Mouse (Mus musculus) myocyte (in vitro differentiated cells): Measurements from ENCODE around the gene Map3k3. TPM values are rescaled to one million over a fixed set of nuclear protein-coding genes. Genes with fewer than 3 reads are reported as not detected.

ENCODE experiments used
- H3K27me3 ChIP-seq: one replicate; pipeline ENCODE4 v1.6.1; 2011; ENCODE audit not compliant: control insufficient read depth, insufficient read depth, insufficient read length
- H3K36me3 ChIP-seq: one replicate; pipeline ENCODE4 v1.6.1; 2011; ENCODE audit not compliant: control insufficient read depth, insufficient read depth
- H3K4me2 ChIP-seq: one replicate; pipeline ENCODE4 v1.6.1; 2011; ENCODE audit warnings: low read depth, control low read depth
- H3K4me3 ChIP-seq: one replicate; pipeline ENCODE4 v1.5.1; 2011; ENCODE audit warnings: mild to moderate bottlenecking, control low read depth, moderate library complexity
- H3K79me2 ChIP-seq: one replicate; pipeline ENCODE4 v1.6.1; 2011; ENCODE audit not compliant: control insufficient read depth, insufficient read depth
- H3ac ChIP-seq: one replicate; pipeline ENCODE4 v1.6.1; 2011; ENCODE audit not compliant: control insufficient read depth, insufficient read length
- CEBPB ChIP-seq: IDR thresholded peaks from 2 replicates; pipeline ENCODE4 v1.6.1; 2011; ENCODE audit warnings: mild to moderate bottlenecking, moderate library complexity; ENCODE audit not compliant: poor library complexity, insufficient read depth, severe bottlenecking
- E2F4 ChIP-seq: IDR thresholded peaks from one replicate; pipeline ENCODE4 v1.6.1; 2011; ENCODE audit warnings: mild to moderate bottlenecking, control low read depth, moderate library complexity; ENCODE audit not compliant: insufficient read depth
- MAX ChIP-seq: IDR thresholded peaks from one replicate; pipeline ENCODE4 v1.6.1; 2011; ENCODE audit warnings: low read depth, mild to moderate bottlenecking, control low read depth
- MYOD1 ChIP-seq, 3 experiments: IDR thresholded peaks; one replicate each; pipeline ENCODE4 v1.6.1; 2011; ENCODE audit warnings: control low read depth in 2 of 3, low read depth in 2 of 3, mild to moderate bottlenecking in 2 of 3, moderate library complexity in 1 of 3; ENCODE audit not compliant: insufficient read length in 2 of 3, control insufficient read depth in 1 of 3
- MYOG ChIP-seq, 3 experiments: IDR thresholded peaks; one replicate each; pipeline ENCODE4 v1.6.1; 2011; ENCODE audit warnings: control low read depth in 2 of 3, low read depth in 2 of 3, mild to moderate bottlenecking in 2 of 3; ENCODE audit not compliant: insufficient read length in 2 of 3, control insufficient read depth in 1 of 3, insufficient read depth in 1 of 3
- POLR2A ChIP-seq: IDR thresholded peaks from one replicate; pipeline ENCODE4 v1.6.1; 2011; ENCODE audit warnings: low read depth, mild to moderate bottlenecking, control low read depth, moderate library complexity; ENCODE audit not compliant: insufficient read length
- POLR2AphosphoS2 ChIP-seq: IDR thresholded peaks from one replicate; pipeline ENCODE4 v1.6.1; 2011; ENCODE audit warnings: low read depth, control low read depth; ENCODE audit not compliant: insufficient read length
- REST ChIP-seq: IDR thresholded peaks from one replicate; pipeline ENCODE4 v1.6.1; 2011; ENCODE audit warnings: mild to moderate bottlenecking, control low read depth, moderate library complexity; ENCODE audit not compliant: insufficient read depth, insufficient read length
- SRF ChIP-seq: IDR thresholded peaks from one replicate; pipeline ENCODE4 v1.6.1; 2011; ENCODE audit warnings: low read depth; ENCODE audit not compliant: control insufficient read depth, insufficient read length
- TCF12 ChIP-seq: IDR thresholded peaks from one replicate; pipeline ENCODE4 v1.6.1; 2011; ENCODE audit warnings: mild to moderate bottlenecking, control low read depth; ENCODE audit not compliant: poor library complexity, insufficient read depth, severe bottlenecking
- TCF3 ChIP-seq: IDR thresholded peaks from one replicate; pipeline ENCODE4 v1.6.1; 2011; ENCODE audit warnings: low read depth, control low read depth; ENCODE audit not compliant: insufficient read length
- USF1 ChIP-seq: IDR thresholded peaks from one replicate; pipeline ENCODE4 v1.6.1; 2011; ENCODE audit warnings: low read depth, mild to moderate bottlenecking, control low read depth, moderate library complexity
- polyA plus RNA-seq: library from polyadenylated mRNA; unstranded; fragments of >200 nt; fragmentation: generic; extraction: Trizol; gene quantifications from one replicate; pipeline ENCODE4 v1.2.1, GENCODE M21; 2012; ENCODE audit warnings: missing spikeins

The Map3k3 gene
- 21.9 TPM for polyA plus RNA-seq

GRCm38 (mm10) chr11:106083708-106084701 lies at the start of gene Map3k3:
TSS of gene Map3k3 (plus strand) at chr11:106084613.
- Histone ChIP-seq H3K4me2 (peak within 1 kb of the TSS; percentile 83), H3K27me3 (no peaks in the 10 kb centered on the region), H3K4me3 (peak within 1 kb of the TSS; percentile 55), H3K36me3 (no peaks in the 10 kb centered on the region), H3ac (peak within 1 kb of the TSS; percentile 58), H3K79me2 (peaks cover 38% of the 10 kb centered on the region)
- TF ChIP-seq POLR2AphosphoS2: peak; percentile 79
- TF ChIP-seq CEBPB: no peak
- TF ChIP-seq E2F4: peak; percentile 44
- no peak for TF ChIP-seq SRF
- peak; percentile 95 for TF ChIP-seq POLR2A

DNA sequence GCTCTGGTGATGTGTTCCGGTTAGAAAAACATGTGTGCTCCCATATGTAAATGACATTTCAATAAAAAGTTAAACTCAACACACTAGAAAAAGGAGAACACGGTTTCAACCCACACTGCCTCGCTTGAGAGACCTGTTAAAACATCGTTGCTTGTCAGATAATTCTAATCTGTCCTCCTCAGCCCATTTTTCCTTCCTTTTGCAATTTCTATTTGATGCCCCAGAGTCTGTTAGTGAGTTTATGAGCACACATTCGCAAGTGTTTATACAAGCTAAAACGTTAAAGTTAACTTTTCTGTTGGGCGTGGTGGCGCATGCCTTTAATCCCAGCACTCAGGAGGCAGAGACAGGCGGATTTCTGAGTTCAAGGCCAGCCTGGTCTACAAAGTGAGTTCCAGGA lies 49.4 kb upstream of the Map3k3 start:
- no peak overlapping the region for H3K4me3 ChIP-seq
- H3K36me3 ChIP-seq: no peaks in the 10 kb centered on the region
- H3K4me2 ChIP-seq: no peak overlapping the region
- no peak overlapping the region for H3ac ChIP-seq
- H3K79me2 ChIP-seq: peaks cover 30% of the 10 kb centered on the region
- TF ChIP-seq POLR2AphosphoS2 (no peak), MYOG (IDR thresholded peaks at IDR 0.05; ENCODE audit: control insufficient read depth in 1 of 3, insufficient read depth in 1 of 3, insufficient read length in 2 of 3, low read depth in 2 of 3) (no peak), POLR2A (no peak), E2F4 (no peak), USF1 (no peak), REST (no peak)
- H3K27me3 ChIP-seq: no peaks in the 10 kb centered on the region

GRCm38 (mm10) chr11:106036548-106037417 lies 47.6 kb upstream of the Map3k3 start, which contains the start of gene Dcaf7:
TSS of gene Dcaf7 (plus strand) at chr11:106036872.
- peak; percentile 66 for TF ChIP-seq USF1
- TF ChIP-seq MAX: no peak
- no peak for TF ChIP-seq MYOD1 (IDR thresholded peaks at IDR 0.05; ENCODE audit: control insufficient read depth in 1 of 3, insufficient read length in 2 of 3, low read depth in 2 of 3)
- TF ChIP-seq POLR2A: peak; percentile 77
- no peak for TF ChIP-seq CEBPB
- TF ChIP-seq E2F4: peak; percentile 63
- TF ChIP-seq REST: no peak
- no peak for TF ChIP-seq MYOG (IDR thresholded peaks at IDR 0.05; ENCODE audit: control insufficient read depth in 1 of 3, insufficient read depth in 1 of 3, insufficient read length in 2 of 3, low read depth in 2 of 3)
- TF ChIP-seq SRF: no peak
- no peak for TF ChIP-seq TCF3
- TF ChIP-seq POLR2AphosphoS2: peak; percentile 82
- no peak for TF ChIP-seq TCF12
- peak within 1 kb of the TSS; percentile 37 for H3ac ChIP-seq
- H3K4me2 ChIP-seq: peak within 1 kb of the TSS; percentile 99
- peaks cover 47% of the 10 kb centered on the region for H3K79me2 ChIP-seq
- no peaks in the 10 kb centered on the region for H3K36me3 ChIP-seq
- no peaks in the 10 kb centered on the region for H3K27me3 ChIP-seq
- H3K4me3 ChIP-seq: peak within 1 kb of the TSS; percentile 87

GRCm38 (mm10) chr11:106037418-106037751 lies 47.0 kb upstream of the Map3k3 start:
- no peaks in the 10 kb centered on the region for H3K27me3 ChIP-seq
- H3K36me3 ChIP-seq: no peaks in the 10 kb centered on the region
- peaks cover 53% of the 10 kb centered on the region for H3K79me2 ChIP-seq
- peak overlapping the region; percentile 99 for H3K4me2 ChIP-seq
- H3K4me3 ChIP-seq: peak overlapping the region; percentile 87
- H3ac ChIP-seq: peak overlapping the region; percentile 37
- TF ChIP-seq POLR2AphosphoS2: no peak
- TF ChIP-seq TCF12: no peak
- no peak for TF ChIP-seq TCF3
- no peak for TF ChIP-seq REST
- TF ChIP-seq CEBPB: no peak
- no peak for TF ChIP-seq E2F4
- TF ChIP-seq POLR2A: no peak
- TF ChIP-seq MAX: no peak
- no peak for TF ChIP-seq SRF
- TF ChIP-seq MYOG (IDR thresholded peaks at IDR 0.05; ENCODE audit: control insufficient read depth in 1 of 3, insufficient read depth in 1 of 3, insufficient read length in 2 of 3, low read depth in 2 of 3): no peak
- no peak for TF ChIP-seq USF1

GRCm38 (mm10) chr11:106044349-106044748 lies 40.1 kb upstream of the Map3k3 start:
- Histone ChIP-seq H3K79me2 (peaks cover 55% of the 10 kb centered on the region), H3K36me3 (peaks cover 18% of the 10 kb centered on the region)
- TF ChIP-seq MAX (no peak), E2F4 (no peak), SRF (no peak), MYOG (IDR thresholded peaks at IDR 0.05; ENCODE audit: control insufficient read depth in 1 of 3, insufficient read depth in 1 of 3, insufficient read length in 2 of 3, low read depth in 2 of 3) (no peak), CEBPB (no peak), TCF3 (no peak), TCF12 (no peak), POLR2A (no peak), MYOD1 (IDR thresholded peaks at IDR 0.05; ENCODE audit: control insufficient read depth in 1 of 3, insufficient read length in 2 of 3, low read depth in 2 of 3) (no peak), USF1 (no peak), POLR2AphosphoS2 (no peak), REST (no peak)

More at GRCm38 (mm10) chr11:106044349-106044748, 40.1 kb upstream of the Map3k3 start:
- Histone ChIP-seq H3ac (no peak overlapping the region), H3K4me3 (no peak overlapping the region), H3K27me3 (no peaks in the 10 kb centered on the region), H3K4me2 (no peak overlapping the region)
